Mouse (Mus musculus) ovary, postnatal 10 days (tissue): Measurements from ENCODE around the gene Bcl9l.

Source experiments
- DNase-seq: peaks from one replicate; pipeline ENCODE4 v3.0.0; 2022; ENCODE audit warnings: low spot score

Bcl9l gene

GRCm38 (mm10) chr9:44511935-44512716, 29.5 kb downstream of the Bcl9l start:
- no peak for DNase-seq

GRCm38 (mm10) chr9:44512717-44513003, 30.0 kb downstream of the Bcl9l start:
- no peak for DNase-seq

GRCm38 (mm10) chr9:44513121-44513520, 30.5 kb downstream of the Bcl9l start:
- no peak for DNase-seq

- no peak for DNase-seq
Measured at GRCm38 (mm10) chr9:44513610-44514009, 31.0 kb downstream of the Bcl9l start.

- no peak for DNase-seq
Measured at GRCm38 (mm10) chr9:44514147-44514546, 31.5 kb downstream of the Bcl9l start.

- DNase-seq: no peak
Measured at GRCm38 (mm10) chr9:44515131-44515751, 32.6 kb downstream of the Bcl9l start.

- no peak for DNase-seq
Measured at GRCm38 (mm10) chr9:44515891-44516290, 33.3 kb downstream of the Bcl9l start.

- no peak for DNase-seq
Measured at GRCm38 (mm10) chr9:44517368-44517767, 34.7 kb downstream of the Bcl9l start.

- DNase-seq: no peak
Measured at GRCm38 (mm10) chr9:44518068-44518467, 35.4 kb downstream of the Bcl9l start.

GRCm38 (mm10) chr9:44521927-44522326, 39.3 kb downstream of the Bcl9l start:
- no peak for DNase-seq

- DNase-seq: no peak
Measured at GRCm38 (mm10) chr9:44523686-44524085, 41.1 kb downstream of the Bcl9l start.

- DNase-seq: no peak
Measured at GRCm38 (mm10) chr9:44524235-44524826, 41.7 kb downstream of the Bcl9l start.

- no peak for DNase-seq
Measured at GRCm38 (mm10) chr9:44525001-44525400, 42.4 kb downstream of the Bcl9l start.

GRCm38 (mm10) chr9:44525589-44525988, 43.0 kb downstream of the Bcl9l start:
- no peak for DNase-seq

GRCm38 (mm10) chr9:44526337-44527112, 43.9 kb downstream of the Bcl9l start:
- no peak for DNase-seq

- DNase-seq: no peak
Measured at GRCm38 (mm10) chr9:44528340-44528739, 45.7 kb downstream of the Bcl9l start.

- DNase-seq: no peak
Measured at GRCm38 (mm10) chr9:44532991-44533580, 50.5 kb downstream of the Bcl9l start.

- no peak for DNase-seq
Measured at GRCm38 (mm10) chr9:44537625-44538301, 55.1 kb downstream of the Bcl9l start.

- no peak for DNase-seq
Measured at GRCm38 (mm10) chr9:44539816-44540421, 57.3 kb downstream of the Bcl9l start.

GRCm38 (mm10) chr9:44540676-44541075, 58.1 kb downstream of the Bcl9l start:
- no peak for DNase-seq

GRCm38 (mm10) chr9:44542364-44542763, 59.7 kb downstream of the Bcl9l start:
- DNase-seq: no peak
